Mouse (Mus musculus) layer of hippocampus, postnatal 36 days (tissue): Measurements from ENCODE around the gene Tmprss5. TPM values are rescaled to one million over a fixed set of nuclear protein-coding genes. Genes with fewer than 3 reads are reported as not detected.

ENCODE experiments used
- total RNA-seq, 2 experiments: library from RNA; stranded (reverse); gene quantifications; 2 replicates each; pipeline ENCODE4 v1.2.3; 2021

The Tmprss5 gene
- total RNA-seq, 2 experiments from 2014 or later: 0.55 to 0.61 TPM

Other genes starting within 250 kb of the Tmprss5 start
- 100 to 1,000 TPM; 104 to 149 TPM for gene Zbtb16, start 245.0 kb upstream of the Tmprss5 start, total RNA-seq
- gene Htr3a, start 170.2 kb upstream of the Tmprss5 start, total RNA-seq: 10 to 100 TPM; 11.7 to 14.2 TPM
- not detected for gene Htr3b, start 116.3 kb upstream of the Tmprss5 start, total RNA-seq
- gene Usp28, start 95.9 kb upstream of the Tmprss5 start, total RNA-seq: 10 to 100 TPM; 36.4 to 36.8 TPM
- gene Zw10, start 25.6 kb upstream of the Tmprss5 start, total RNA-seq: 10 to 100 TPM; 17.3 to 19.7 TPM
- not detected for gene Gm4894, start 169.3 kb downstream of the Tmprss5 start, total RNA-seq